Mouse (Mus musculus) MEL (cell line): Measurements from ENCODE around the gene Plcxd2. TPM values are rescaled to one million over a fixed set of nuclear protein-coding genes. Genes with fewer than 3 reads are reported as not detected.

Experiments
- DNase-seq: peaks from one replicate; pipeline ENCODE4 v3.0.0; 2011; ENCODE audit warnings: low read depth, low spot score
- H3K27ac ChIP-seq: 2 replicates; pipeline ENCODE4 v1.5.1; 2012; ENCODE audit warnings: low read depth, mild to moderate bottlenecking, control low read depth, low read length, moderate library complexity; ENCODE audit not compliant: control insufficient read depth
- H3K27me3 ChIP-seq, 2 experiments: fragments of 150-350 bp in 1 of 2; sonication (generic) in 1 of 2; 2 replicates each; pipeline ENCODE4 v1.6.1; 2012; ENCODE audit warnings: low read length in 2 of 2, mild to moderate bottlenecking in 2 of 2, improper control_type of control experiment in 1 of 2, moderate library complexity in 1 of 2; ENCODE audit not compliant: insufficient read depth in 2 of 2, control insufficient read depth in 1 of 2
- H3K36me3 ChIP-seq, 2 experiments: 2 replicates each; pipeline ENCODE4 v1.6.1; 2012 to 2014; ENCODE audit warnings: low read length in 2 of 2, improper control_type of control experiment in 1 of 2, inconsistent platforms in 1 of 2, mild to moderate bottlenecking in 1 of 2; ENCODE audit not compliant: insufficient read depth in 2 of 2, control insufficient read depth in 1 of 2
- H3K4me1 ChIP-seq, 2 experiments: fragments of 150-350 bp in 1 of 2; sonication (generic) in 1 of 2; 2 replicates each; pipeline ENCODE4 v1.6.1; 2012; ENCODE audit warnings: low read length in 2 of 2, improper control_type of control experiment in 1 of 2, mild to moderate bottlenecking in 1 of 2; ENCODE audit not compliant: insufficient read depth in 2 of 2, control insufficient read depth in 1 of 2
- H3K4me3 ChIP-seq, 2 experiments: fragments of 150-350 bp in 1 of 2; sonication (generic) in 1 of 2; 2 replicates each; pipeline ENCODE4 v1.5.1; 2012; ENCODE audit warnings: low read depth in 2 of 2, low read length in 2 of 2, mild to moderate bottlenecking in 2 of 2, moderate library complexity in 2 of 2, control low read depth in 1 of 2, improper control_type of control experiment in 1 of 2; ENCODE audit not compliant: control insufficient read depth in 1 of 2, insufficient read depth in 1 of 2
- H3K79me2 ChIP-seq: 2 replicates; pipeline ENCODE4 v1.6.1; 2012; ENCODE audit warnings: mild to moderate bottlenecking, low read length, moderate library complexity; ENCODE audit not compliant: control insufficient read depth, poor library complexity, insufficient read depth
- H3K9ac ChIP-seq: 2 replicates; pipeline ENCODE4 v1.6.1; 2012; ENCODE audit warnings: low read depth, mild to moderate bottlenecking, control low read depth, low read length, moderate library complexity; ENCODE audit not compliant: control insufficient read depth, poor library complexity, severe bottlenecking
- H3K9me3 ChIP-seq: fragments of 150-350 bp; sonication (generic); replicated peaks from 2 replicates; pipeline ENCODE4 v1.6.1; 2012; ENCODE audit warnings: mild to moderate bottlenecking, low read length, improper control_type of control experiment, moderate library complexity; ENCODE audit not compliant: insufficient read depth
- CHD1 ChIP-seq: IDR thresholded peaks from 2 replicates; pipeline ENCODE4 v1.6.1; 2012; ENCODE audit warnings: low read depth, mild to moderate bottlenecking, inconsistent platforms, low read length, improper control_type of control experiment
- CHD2 ChIP-seq: IDR thresholded peaks from 2 replicates; pipeline ENCODE4 v1.6.1; 2011; ENCODE audit warnings: low read length, improper control_type of control experiment
- E2F4 ChIP-seq: IDR thresholded peaks from 2 replicates; pipeline ENCODE4 v1.6.1; 2011; ENCODE audit warnings: low read depth, low read length, improper control_type of control experiment, borderline replicate concordance
- ELF1 ChIP-seq: IDR thresholded peaks from 2 replicates; pipeline ENCODE4 v1.6.1; 2014; ENCODE audit warnings: low read depth, mild to moderate bottlenecking, inconsistent platforms, low read length, improper control_type of control experiment, moderate library complexity
- ETS1 ChIP-seq: IDR thresholded peaks from 2 replicates; pipeline ENCODE4 v1.6.1; 2012; ENCODE audit warnings: low read depth, mild to moderate bottlenecking, inconsistent platforms, low read length, improper control_type of control experiment, moderate library complexity
- GABPA ChIP-seq: IDR thresholded peaks from 2 replicates; pipeline ENCODE4 v1.6.1; 2012; ENCODE audit warnings: low read depth, mild to moderate bottlenecking, inconsistent platforms, low read length, improper control_type of control experiment, moderate library complexity
- GATA1 ChIP-seq: IDR thresholded peaks from 2 replicates; pipeline ENCODE4 v1.6.1; 2011; ENCODE audit warnings: low read depth, low read length, improper control_type of control experiment
- HCFC1 ChIP-seq: IDR thresholded peaks from 2 replicates; pipeline ENCODE4 v1.6.1; 2012; ENCODE audit warnings: low read depth, mild to moderate bottlenecking, inconsistent platforms, low read length, improper control_type of control experiment, moderate library complexity
- KAT2A ChIP-seq: conservative IDR thresholded peaks from 2 replicates; pipeline ENCODE4 v1.6.1; 2012; ENCODE audit warnings: low read depth, low read length, improper control_type of control experiment, inconsistent platforms
- MAFK ChIP-seq: IDR thresholded peaks from 2 replicates; pipeline ENCODE4 v1.6.1; 2011; ENCODE audit warnings: low read depth, mild to moderate bottlenecking, low read length, improper control_type of control experiment, borderline replicate concordance
- MAZ ChIP-seq: IDR thresholded peaks from 2 replicates; pipeline ENCODE4 v1.6.1; 2012; ENCODE audit warnings: low read depth, mild to moderate bottlenecking, inconsistent platforms, low read length, improper control_type of control experiment
- MEF2A ChIP-seq: IDR thresholded peaks from 2 replicates; pipeline ENCODE4 v1.6.1; 2014; ENCODE audit warnings: low read depth, mild to moderate bottlenecking, inconsistent platforms, low read length, improper control_type of control experiment; ENCODE audit not compliant: poor library complexity, insufficient replicate concordance, severe bottlenecking; ENCODE audit errors: extremely low read depth
- MYB ChIP-seq: IDR thresholded peaks from 2 replicates; pipeline ENCODE4 v1.6.1; 2011; ENCODE audit warnings: mild to moderate bottlenecking, low read depth, low read length, improper control_type of control experiment
- NELFE ChIP-seq: IDR thresholded peaks from 2 replicates; pipeline ENCODE4 v1.6.1; 2011; ENCODE audit warnings: low read depth, low read length, improper control_type of control experiment
- NRF1 ChIP-seq: IDR thresholded peaks from 2 replicates; pipeline ENCODE4 v1.6.1; 2014; ENCODE audit warnings: low read depth, mild to moderate bottlenecking, inconsistent platforms, low read length, improper control_type of control experiment, moderate library complexity; ENCODE audit not compliant: poor library complexity, insufficient read depth, severe bottlenecking
- POLR2A ChIP-seq, 2 experiments: IDR thresholded peaks; 2 replicates each; pipeline ENCODE4 v1.6.1; 2011 to 2012; ENCODE audit warnings: low read length in 2 of 2, mild to moderate bottlenecking in 2 of 2, control low read depth in 1 of 2, improper control_type of control experiment in 1 of 2, low read depth in 1 of 2, moderate library complexity in 1 of 2; ENCODE audit not compliant: control insufficient read depth in 1 of 2, insufficient read depth in 1 of 2, poor library complexity in 1 of 2
- POLR2AphosphoS5 ChIP-seq: IDR thresholded peaks from 2 replicates; pipeline ENCODE4 v1.6.1; 2012; ENCODE audit warnings: low read depth, borderline replicate concordance, mild to moderate bottlenecking, inconsistent platforms, low read length, moderate library complexity, mixed read lengths
- RAD21 ChIP-seq: IDR thresholded peaks from 2 replicates; pipeline ENCODE4 v1.6.1; 2011; ENCODE audit warnings: mild to moderate bottlenecking, low read depth, low read length, improper control_type of control experiment
- RCOR1 ChIP-seq: IDR thresholded peaks from 2 replicates; pipeline ENCODE4 v1.6.1; 2012; ENCODE audit warnings: low read depth, mild to moderate bottlenecking, inconsistent platforms, low read length, improper control_type of control experiment
- TBP ChIP-seq: IDR thresholded peaks from 2 replicates; pipeline ENCODE4 v1.8.0; 2011; ENCODE audit warnings: low read depth, low read length, improper control_type of control experiment
- TCF12 ChIP-seq: IDR thresholded peaks from 2 replicates; pipeline ENCODE4 v1.6.1; 2014; ENCODE audit warnings: low read depth, mild to moderate bottlenecking, inconsistent platforms, low read length, improper control_type of control experiment, moderate library complexity
- UBTF ChIP-seq: IDR thresholded peaks from 2 replicates; pipeline ENCODE4 v1.6.1; 2012; ENCODE audit warnings: low read depth, mild to moderate bottlenecking, inconsistent platforms, low read length, improper control_type of control experiment, moderate library complexity, borderline replicate concordance; ENCODE audit not compliant: insufficient read depth
- ZC3H11A ChIP-seq: IDR thresholded peaks from 2 replicates; pipeline ENCODE4 v1.6.1; 2012; ENCODE audit warnings: low read depth, mild to moderate bottlenecking, inconsistent platforms, low read length, improper control_type of control experiment
- ZKSCAN1 ChIP-seq: IDR thresholded peaks from 2 replicates; pipeline ENCODE4 v1.6.1; 2012; ENCODE audit warnings: low read depth, mild to moderate bottlenecking, inconsistent platforms, low read length, improper control_type of control experiment, moderate library complexity
- ZMIZ1 ChIP-seq: IDR thresholded peaks from 2 replicates; pipeline ENCODE4 v1.6.1; 2012; ENCODE audit warnings: low read depth, mild to moderate bottlenecking, inconsistent platforms, low read length, improper control_type of control experiment, moderate library complexity
- polyA plus RNA-seq, 2 experiments: library from polyadenylated mRNA; stranded (reverse) in 1 of 2; unstranded in 1 of 2; fragments of >175 nt in 1 of 2; fragments of >200 nt in 1 of 2; gene quantifications; 2 replicates each; pipeline versions ENCODE4 v1.2.1 to v1.2.4; 2012; ENCODE audit warnings: low replicate concordance in 2 of 2, low read depth in 1 of 2; ENCODE audit not compliant: insufficient read length in 2 of 2, insufficient read depth in 1 of 2, missing spikeins in 1 of 2
- total RNA-seq: library from RNA; depleted of rRNA; stranded (reverse); fragments of 300-350 nt; gene quantifications from 2 replicates; pipeline ENCODE4 v1.2.3, GENCODE M21; 2012

Gene Plcxd2
- total and polyA plus RNA-seq, 3 experiments = not detected

- no peaks in the 10 kb centered on the region for H3K27me3 ChIP-seq
- no peaks in the 10 kb centered on the region for H3K4me1 ChIP-seq
- TF ChIP-seq CHD1 (no peak), E2F4 (no peak), TBP (no peak), POLR2AphosphoS5 (no peak), GABPA (no peak), TCF12 (no peak), MEF2A (no peak), RCOR1 (no peak)
- H3K79me2 ChIP-seq = no peaks in the 10 kb centered on the region
- no peaks in the 10 kb centered on the region for H3K9me3 ChIP-seq
- DNase-seq = no peak
- no peak overlapping the region for H3K9ac ChIP-seq
- H3K36me3 ChIP-seq = no peaks in the 10 kb centered on the region
- H3K4me3 ChIP-seq = no peak overlapping the region
- no peak overlapping the region for H3K27ac ChIP-seq
These were observed 75.2 kb downstream of the Plcxd2 start for GRCm38 (mm10) chr16:45934721-45935407.

DNA sequence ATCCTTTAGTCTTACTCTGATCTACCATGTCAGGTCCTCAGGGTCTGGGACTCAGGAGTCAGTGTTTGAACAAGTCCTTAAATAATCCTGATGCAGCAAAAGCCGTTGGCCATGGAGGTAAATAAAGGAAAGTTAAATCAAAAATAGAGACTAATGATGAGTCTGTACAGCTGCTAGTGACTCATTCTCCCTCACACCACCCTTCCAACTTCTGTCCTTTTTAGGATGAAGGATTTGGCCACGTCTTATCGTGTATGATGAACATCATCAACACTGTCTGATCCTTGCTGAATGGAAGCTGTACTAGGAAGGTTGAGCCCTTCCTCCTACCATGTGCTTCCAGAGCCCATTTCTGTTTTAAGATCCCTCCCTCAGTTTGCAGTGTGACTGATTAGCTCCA lies 79.7 kb downstream of the Plcxd2 start:
- Histone ChIP-seq H3K9ac (no peak overlapping the region), H3K36me3 (no peaks in the 10 kb centered on the region), H3K27ac (no peak overlapping the region), H3K79me2 (no peaks in the 10 kb centered on the region), H3K9me3 (no peaks in the 10 kb centered on the region), H3K27me3 (no peaks in the 10 kb centered on the region), H3K4me3 (no peak overlapping the region), H3K4me1 (no peaks in the 10 kb centered on the region)
- TF ChIP-seq RAD21 (no peak), NRF1 (no peak), NELFE (no peak), KAT2A (no peak), CHD2 (no peak), RCOR1 (no peak)
- no peak for DNase-seq

- Histone ChIP-seq H3K9ac (no peak overlapping the region), H3K36me3 (no peaks in the 10 kb centered on the region), H3K4me1 (no peaks in the 10 kb centered on the region), H3K27me3 (no peaks in the 10 kb centered on the region), H3K9me3 (no peaks in the 10 kb centered on the region), H3K79me2 (no peaks in the 10 kb centered on the region), H3K27ac (no peak overlapping the region), H3K4me3 (no peak overlapping the region)
- DNase-seq = no peak
- TF ChIP-seq TCF12 (no peak), ZKSCAN1 (no peak), MAFK (no peak), ZC3H11A (no peak), HCFC1 (no peak), POLR2A (IDR thresholded peaks at IDR 0.05; ENCODE audit: control insufficient read depth in 1 of 2, insufficient read depth in 1 of 2, low read depth in 1 of 2, low read length in 2 of 2, poor library complexity in 1 of 2) (no peak), CHD2 (no peak), ZMIZ1 (no peak), ELF1 (no peak), UBTF (no peak), GATA1 (no peak), MYB (no peak), NELFE (no peak), CHD1 (no peak), MAZ (no peak), ETS1 (no peak)
These were observed 81.9 kb downstream of the Plcxd2 start for GRCm38 (mm10) chr16:45928090-45928489.
